Mouse (Mus musculus) embryonic stem cell, embryonic (primary cell): Measurements from ENCODE around the gene Efna2.

Experiments
- CTCF ChIA-PET, 4 experiments: fragments of 300-600 bp in 2 of 4; fragments of 350-600 bp in 2 of 4; sonication (Branson Sonifier 250); formaldehyde crosslinking; loops; one replicate each; lab custom pipeline; 2022; ENCODE audit warnings: inconsistent platforms in 2 of 4; lab: Charles Lee
- POLR2A ChIA-PET, 4 experiments: fragments of 300-600 bp in 2 of 4; fragments of 350-600 bp in 2 of 4; sonication (Branson Sonifier 250); formaldehyde crosslinking; loops; one replicate each; lab custom pipeline; 2022; ENCODE audit warnings: antibody characterized with exemption in 4 of 4, inconsistent platforms in 1 of 4; lab: Charles Lee

The Efna2 gene

DNA sequence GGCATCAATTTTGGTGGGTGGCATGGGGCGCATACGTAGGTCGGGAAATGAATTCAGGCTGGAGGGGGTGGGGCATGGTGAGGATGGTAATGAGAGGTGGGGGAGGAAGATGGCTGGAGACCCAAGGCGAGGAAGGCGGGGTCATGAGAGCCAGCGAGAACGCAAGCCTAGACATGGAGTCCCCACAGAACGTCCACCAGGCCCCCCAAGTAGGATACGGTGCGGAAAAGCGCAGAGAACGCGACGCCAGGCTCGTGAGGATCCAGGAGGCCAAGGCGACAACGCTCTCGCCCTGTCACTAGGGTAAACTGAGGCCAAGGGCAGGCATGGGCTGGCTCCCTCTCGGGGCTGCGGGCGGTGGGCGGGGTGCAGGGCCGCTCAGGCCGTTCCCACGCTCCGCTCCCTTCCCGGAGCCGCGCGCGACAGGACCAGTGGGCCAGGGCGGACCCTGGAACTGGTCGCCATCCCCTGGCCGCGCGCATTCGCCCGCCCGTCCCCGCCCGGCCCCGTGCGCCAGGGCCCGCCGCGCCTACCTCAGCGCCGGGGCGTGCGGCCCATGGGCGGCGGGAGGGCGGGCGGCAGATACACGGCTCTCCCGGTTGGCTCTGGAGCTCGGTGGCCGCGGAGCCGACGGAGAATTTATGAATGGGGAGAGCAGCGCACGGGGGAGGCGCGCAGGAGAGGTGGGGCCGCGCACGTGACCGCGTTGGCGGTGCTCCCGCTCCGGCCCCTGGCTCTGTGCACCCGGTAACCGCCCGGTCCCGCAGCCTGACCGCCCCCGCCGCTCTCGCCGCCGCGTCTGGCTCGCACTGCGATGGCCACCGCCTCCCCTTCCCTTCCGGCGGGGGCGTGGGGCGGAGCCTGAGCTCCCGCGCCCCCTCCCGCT lies 40.5 kb upstream of the Efna2 start, which contains the start of gene Atp5d:
Gene Atp5d (plus strand): TSS at position 80 of the 886 bp plus-strand sequence.
- POLR2A ChIA-PET: interaction anchor here in 3 of 4 experiments (0.6 to 3.2 kb wide), 47 partner anchors 8 to 1215 kb away, joined by 3 to 60 read pairs (median 4); partner anchors contain the start of genes Wdr18 (in 3 of the 3), Rps15 (in 1 of the 3), Stk11 (in 1 of the 3) and Tmem259 (in 1 of the 3)
- CTCF ChIA-PET: interaction anchor here in 2 of 4 experiments (0.6 to 2.6 kb wide), 5 partner anchors 10 to 155 kb away, joined by 3 to 11 read pairs (median 3); partner anchors contain the start of genes Cirbp (in 1 of the 2), Midn (in 1 of the 2) and Tmem259 (in 1 of the 2)

DNA sequence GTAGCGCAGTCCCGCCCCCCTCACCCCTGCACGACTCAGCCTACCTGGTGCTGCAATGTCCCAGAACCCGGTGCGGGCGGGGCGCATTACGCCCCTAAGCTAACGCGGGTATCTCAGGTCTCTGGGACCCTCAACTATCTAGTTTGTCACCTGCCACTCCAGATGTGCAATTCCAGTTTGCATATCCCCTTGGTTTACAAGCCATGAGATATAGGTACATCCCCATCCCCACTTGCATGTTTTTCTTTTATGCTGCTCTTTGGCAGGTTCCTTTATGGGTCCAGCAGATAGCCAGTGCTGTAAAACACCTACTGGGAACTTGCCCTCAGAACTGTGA lies 39.9 kb upstream of the Efna2 start:
- POLR2A ChIA-PET: interaction anchor here in 3 of 4 experiments (0.6 to 3.2 kb wide), 47 partner anchors 9 to 1214 kb away, joined by 3 to 60 read pairs (median 4); partner anchors contain the start of genes Wdr18 (in 3 of the 3), Rps15 (in 1 of the 3), Stk11 (in 1 of the 3) and Tmem259 (in 1 of the 3)
- CTCF ChIA-PET: interaction anchor here in 2 of 4 experiments (0.6 to 2.6 kb wide), 5 partner anchors 9 to 155 kb away, joined by 3 to 11 read pairs (median 3); partner anchors contain the start of genes Cirbp (in 1 of the 2), Midn (in 1 of the 2) and Tmem259 (in 1 of the 2)

DNA sequence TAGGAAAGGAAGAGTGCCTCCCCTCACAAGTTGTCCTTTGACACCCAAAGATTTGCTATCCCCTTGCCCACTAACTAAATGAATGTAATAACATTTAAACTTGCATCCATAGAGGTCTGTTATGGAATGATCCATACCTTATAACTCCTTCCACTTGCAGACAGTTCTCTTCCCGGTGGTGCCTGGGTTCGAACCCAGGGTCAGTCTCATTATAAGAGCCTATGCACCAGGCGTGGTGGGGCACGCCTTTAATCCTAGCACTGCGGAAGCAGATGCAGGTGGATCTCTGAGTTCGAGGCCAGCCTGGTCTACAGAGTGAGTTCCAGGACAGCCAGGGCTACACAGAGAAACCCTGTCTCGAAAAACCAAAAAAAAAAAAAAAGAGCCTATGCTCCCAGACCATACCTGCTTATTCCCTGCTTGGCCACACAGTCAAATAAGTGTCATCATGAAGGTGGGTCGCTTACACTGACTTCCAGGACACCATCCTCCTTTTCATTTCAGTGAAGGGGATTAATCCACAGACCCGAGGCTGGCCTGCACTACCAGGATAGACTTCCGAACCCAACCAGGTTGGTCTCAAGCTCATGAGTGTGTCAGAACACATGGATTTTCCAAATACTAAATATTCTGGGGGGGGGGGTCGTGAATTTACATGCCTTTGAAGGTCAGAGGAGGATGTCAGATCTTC lies 39.2 kb upstream of the Efna2 start:
- POLR2A ChIA-PET: interaction anchor here (0.6 to 4.5 kb wide), 52 partner anchors 9 to 1213 kb away, joined by 3 to 60 read pairs (median 5); partner anchors contain the start of genes Cirbp (in 2 of the 4), Tmem259 (in 2 of the 4), Wdr18 (in 2 of the 4) and Arid3a (in 1 of the 4)

DNA sequence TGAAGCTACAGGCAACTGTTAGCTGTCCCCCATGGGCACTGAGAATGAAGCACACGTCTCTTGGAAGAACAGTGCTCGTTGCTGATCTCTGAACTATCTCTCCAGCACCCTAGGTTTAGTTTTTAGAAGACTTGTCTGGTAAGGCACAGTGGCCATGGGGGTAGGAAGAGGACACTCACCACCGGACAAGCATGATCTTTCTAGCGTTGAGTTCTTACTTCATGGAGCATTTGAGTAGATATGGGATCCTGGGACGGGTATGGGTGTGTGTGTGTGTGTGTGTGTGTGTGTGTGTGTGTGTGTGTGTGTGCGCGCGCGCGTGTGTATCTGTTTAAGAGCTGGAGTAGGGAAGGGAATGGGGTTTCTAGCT lies 38.6 kb upstream of the Efna2 start, which contains the start of gene Cbarp:
Gene Cbarp (minus strand): TSS at position 170 of the 370 bp plus-strand sequence.
- ChIA-PET CTCF (interaction anchor here (0.6 to 2.8 kb wide), 18 partner anchors 24 to 316 kb away, joined by 3 to 13 read pairs (median 4); partner anchors contain the start of genes Tmem259 (in 2 of the 4), Dazap1 (in 1 of the 4), Gamt (in 1 of the 4) and Mum1 (in 1 of the 4)), POLR2A (interaction anchor here (0.5 to 4.5 kb wide), 48 partner anchors 8 to 300 kb away, joined by 3 to 60 read pairs (median 4); partner anchors contain the start of genes Cirbp (in 2 of the 4), Tmem259 (in 2 of the 4), Arid3a (in 1 of the 4) and Ndufs7 (in 1 of the 4))

More for the DNA sequence above, 39.2 kb upstream of the Efna2 start:
- CTCF ChIA-PET: interaction anchor here (0.5 to 2.8 kb wide), 16 partner anchors 8 to 316 kb away, joined by 3 to 13 read pairs (median 4); partner anchors contain the start of genes Cirbp (in 1 of the 4), Grin3b (in 1 of the 4), Midn (in 1 of the 4) and Mum1 (in 1 of the 4)

DNA sequence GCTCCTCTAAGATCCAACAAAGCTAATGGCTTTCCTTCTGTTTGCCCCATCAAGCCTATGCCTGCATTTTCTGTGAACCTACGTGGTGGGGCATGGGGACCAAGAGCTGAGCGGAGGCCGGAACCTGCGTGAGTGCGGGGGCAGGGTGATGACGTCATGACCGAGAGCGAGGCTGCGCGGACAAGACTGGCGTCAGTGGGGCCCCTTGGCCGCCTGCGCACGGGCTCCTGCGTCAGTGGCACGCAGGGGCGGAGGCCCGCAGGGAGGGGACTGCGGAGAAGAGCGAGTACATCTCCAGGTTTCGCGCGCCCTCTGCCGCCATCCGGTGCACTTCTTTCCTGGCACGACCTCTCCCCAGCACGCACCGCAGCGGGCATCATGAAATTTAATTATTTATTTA lies 38.0 kb upstream of the Efna2 start:
- POLR2A ChIA-PET: interaction anchor here (0.5 to 4.5 kb wide), 43 partner anchors 9 to 300 kb away, joined by 3 to 60 read pairs (median 4); partner anchors contain the start of genes Cirbp (in 2 of the 4), Tmem259 (in 2 of the 4), Arid3a (in 1 of the 4) and Ndufs7 (in 1 of the 4)
- CTCF ChIA-PET: interaction anchor here (0.6 to 2.8 kb wide), 18 partner anchors 23 to 361 kb away, joined by 3 to 13 read pairs (median 4); partner anchors contain the start of genes Tmem259 (in 2 of the 4), Wdr18 (in 2 of the 4), Dazap1 (in 1 of the 4) and Gamt (in 1 of the 4)

DNA sequence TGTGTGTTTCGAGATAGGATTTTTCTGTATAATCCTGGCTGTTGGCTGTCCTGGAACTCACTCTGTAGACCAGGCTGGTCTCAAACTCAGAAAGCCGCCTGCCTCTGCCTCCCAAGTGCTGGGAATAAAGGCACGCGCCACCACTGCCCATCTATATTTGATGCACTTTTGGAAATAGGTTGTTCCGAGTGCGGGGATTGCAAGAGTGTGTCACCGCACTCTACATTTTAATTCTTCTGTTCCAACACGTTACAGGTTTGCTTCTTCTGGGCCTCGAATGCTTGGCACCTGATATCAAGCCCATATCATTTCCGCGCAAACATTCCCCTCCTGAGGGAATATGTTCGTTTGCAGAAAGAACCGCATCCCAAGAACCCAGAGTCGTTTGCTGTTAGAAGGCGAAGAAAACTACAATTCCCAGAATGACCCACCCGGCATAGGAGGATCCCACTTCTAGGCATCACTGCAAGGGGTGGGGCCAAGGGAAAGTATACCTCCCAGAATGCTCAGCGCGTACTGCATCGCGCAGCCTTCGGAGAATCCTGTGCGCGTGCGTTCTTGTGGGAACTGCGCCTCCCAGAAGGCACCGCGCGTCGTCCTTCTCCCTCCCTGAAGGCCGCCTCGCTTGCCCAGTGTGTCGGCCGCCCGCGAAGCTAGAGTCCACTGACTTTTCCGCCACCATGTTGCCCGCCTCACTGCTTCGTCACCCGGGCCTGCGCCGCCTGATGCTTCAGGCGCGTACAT lies 37.3 kb upstream of the Efna2 start:
- CTCF ChIA-PET: interaction anchor here (0.7 to 2.8 kb wide), 15 partner anchors 23 to 1213 kb away, joined by 3 to 13 read pairs (median 6); partner anchors contain the start of genes Tmem259 (in 2 of the 4), Wdr18 (in 2 of the 4), Cirbp (in 1 of the 4) and Mum1 (in 1 of the 4)
- POLR2A ChIA-PET: interaction anchor here (0.9 to 8.7 kb wide), 35 partner anchors 9 to 301 kb away, joined by 3 to 161 read pairs (median 5); partner anchors contain the start of genes Cirbp (in 2 of the 4), 1600002K03Rik (in 1 of the 4), Dazap1 (in 1 of the 4) and Gamt (in 1 of the 4)

DNA sequence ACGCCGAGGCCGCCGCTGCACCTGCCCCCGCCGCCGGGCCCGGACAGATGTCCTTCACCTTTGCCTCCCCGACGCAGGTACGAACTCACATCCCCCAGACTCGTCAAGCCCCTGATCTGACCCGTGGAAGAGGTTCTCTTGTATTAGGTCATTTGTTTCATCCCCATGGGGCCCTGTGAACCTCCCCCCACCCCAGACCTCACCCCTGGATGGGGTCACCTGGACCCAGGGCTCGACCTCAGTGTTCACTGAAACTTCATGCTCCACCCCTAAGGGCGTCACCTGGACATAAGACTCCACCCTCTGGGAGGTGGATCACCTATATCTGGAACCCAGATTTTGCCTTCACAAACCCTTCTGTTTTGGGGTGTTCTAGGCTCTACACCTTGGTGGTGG lies 36.8 kb upstream of the Efna2 start:
- CTCF ChIA-PET: interaction anchor here (0.6 to 2.8 kb wide), 11 partner anchors 16 to 1212 kb away, joined by 3 to 13 read pairs (median 6); partner anchors contain the start of genes Cirbp (in 1 of the 4) and Wdr18 (in 1 of the 4)
- POLR2A ChIA-PET: interaction anchor here (0.6 to 8.7 kb wide), 18 partner anchors 8 to 283 kb away, joined by 3 to 161 read pairs (median 3); partner anchors contain the start of genes 1600002K03Rik (in 2 of the 4), Cirbp (in 2 of the 4), Gamt (in 2 of the 4) and Dazap1 (in 1 of the 4)

DNA sequence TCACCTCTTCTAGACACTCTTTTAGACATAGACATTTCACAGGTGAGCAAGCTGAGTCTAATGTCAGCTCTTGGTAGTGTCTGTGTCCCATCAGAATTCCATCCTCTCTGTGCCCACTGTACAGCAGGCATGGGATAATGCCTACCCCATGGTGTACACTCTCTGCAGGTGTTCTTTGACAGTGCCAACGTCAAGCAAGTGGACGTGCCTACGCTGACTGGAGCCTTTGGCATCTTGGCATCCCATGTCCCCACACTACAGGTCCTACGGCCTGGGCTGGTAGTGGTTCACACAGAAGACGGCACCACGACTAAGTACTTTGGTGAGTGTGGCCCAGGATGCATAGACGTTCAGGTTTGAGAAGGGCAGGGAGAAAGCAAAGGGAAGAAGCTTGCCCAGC lies 35.6 kb upstream of the Efna2 start:
- POLR2A ChIA-PET: interaction anchor here in 3 of 4 experiments (0.7 to 8.7 kb wide), 18 partner anchors 10 to 257 kb away, joined by 3 to 161 read pairs (median 5); partner anchors contain the start of genes 1600002K03Rik (in 2 of the 3) and Cirbp (in 2 of the 3)
- CTCF ChIA-PET: interaction anchor here in 3 of 4 experiments (0.9 to 1.6 kb wide), 7 partner anchors 15 to 230 kb away, joined by 3 to 10 read pairs (median 5); partner anchors contain the start of genes Cirbp (in 2 of the 3) and Wdr18 (in 1 of the 3)

DNA sequence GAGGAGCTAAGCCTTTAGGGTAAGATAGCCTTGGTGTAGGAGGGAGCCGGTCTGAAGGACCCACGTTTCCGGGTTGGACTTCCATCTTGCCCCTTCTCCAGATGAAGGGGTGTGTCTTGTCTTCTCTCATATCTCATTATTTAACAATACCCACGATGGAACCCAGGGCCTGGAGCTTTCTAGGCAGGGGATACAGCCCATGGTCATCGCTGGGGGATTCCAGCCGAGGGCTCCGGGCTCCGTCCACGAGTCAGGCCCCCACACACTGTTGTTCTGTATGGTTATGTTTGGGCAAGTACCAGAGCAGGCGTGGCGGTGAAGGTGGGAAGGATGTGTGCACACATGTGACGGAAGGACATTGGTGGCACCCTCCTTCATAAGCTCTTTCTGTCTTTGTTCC lies 35.1 kb upstream of the Efna2 start:
- ChIA-PET POLR2A (interaction anchor here in 3 of 4 experiments (0.9 to 8.7 kb wide), 13 partner anchors 10 to 257 kb away, joined by 3 to 161 read pairs (median 6); partner anchors contain the start of genes 1600002K03Rik (in 2 of the 3) and Cirbp (in 1 of the 3)), CTCF (interaction anchor here in 3 of 4 experiments (0.7 to 1.6 kb wide), 4 partner anchors 15 to 159 kb away, joined by 3 to 8 read pairs (median 4); partner anchors contain the start of gene Cirbp (in 1 of the 3))

DNA sequence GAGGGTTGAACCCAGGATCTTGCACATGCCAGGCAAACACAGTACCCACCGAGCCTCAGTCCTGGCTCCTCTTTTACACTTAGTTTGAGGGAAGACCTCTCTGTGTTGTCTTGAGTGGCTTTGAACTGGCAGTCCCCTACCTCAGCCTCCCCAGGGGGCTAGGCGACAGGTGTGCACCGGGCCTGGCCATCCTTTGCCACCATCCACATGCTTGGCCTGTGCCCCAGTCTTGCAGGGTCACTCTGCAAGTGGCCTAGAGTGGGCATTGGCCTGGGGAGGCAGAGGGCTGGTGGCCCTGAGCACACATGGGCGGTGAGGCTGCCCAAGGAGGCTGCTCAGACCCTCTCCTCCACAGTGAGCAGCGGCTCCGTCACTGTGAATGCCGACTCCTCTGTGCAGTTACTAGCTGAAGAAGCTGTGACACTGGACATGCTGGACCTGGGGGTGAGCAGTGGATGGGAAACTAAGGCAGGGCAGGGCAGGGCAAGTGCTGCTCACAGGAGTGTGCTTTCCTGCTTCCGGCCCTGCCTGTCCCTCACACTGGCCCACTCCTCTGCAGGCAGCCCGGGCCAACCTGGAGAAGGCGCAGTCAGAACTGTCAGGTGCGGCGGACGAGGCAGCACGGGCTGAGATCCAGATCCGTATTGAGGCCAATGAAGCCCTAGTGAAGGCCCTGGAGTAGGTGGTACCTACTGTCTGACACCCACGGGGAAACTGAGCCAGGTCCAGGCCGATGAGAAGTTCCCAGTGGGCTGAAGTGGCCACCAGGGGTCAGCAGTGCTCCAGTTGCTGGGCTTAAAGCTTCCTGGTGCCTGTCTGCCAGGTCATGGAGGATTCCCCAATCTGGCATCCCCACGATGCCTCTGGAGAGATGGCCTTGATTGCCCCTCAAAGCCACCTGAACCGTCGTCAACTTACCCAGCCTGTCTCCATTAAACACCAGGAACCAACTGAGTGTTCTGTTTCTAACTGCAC lies 34.1 kb upstream of the Efna2 start:
- CTCF ChIA-PET: interaction anchor here (0.6 to 5.2 kb wide), 26 partner anchors 12 to 650 kb away, joined by 3 to 98 read pairs (median 4); partner anchors contain the start of genes Cirbp (in 2 of the 4), Arid3a (in 1 of the 4), Mbd3 (in 1 of the 4) and Wdr18 (in 1 of the 4)
- POLR2A ChIA-PET: interaction anchor here in 3 of 4 experiments (0.6 to 12.6 kb wide), 24 partner anchors 10 to 365 kb away, joined by 3 to 321 read pairs (median 4); partner anchors contain the start of genes 1600002K03Rik (in 2 of the 3), Cirbp (in 2 of the 3), Mum1 (in 1 of the 3) and Ptbp1 (in 1 of the 3)

DNA sequence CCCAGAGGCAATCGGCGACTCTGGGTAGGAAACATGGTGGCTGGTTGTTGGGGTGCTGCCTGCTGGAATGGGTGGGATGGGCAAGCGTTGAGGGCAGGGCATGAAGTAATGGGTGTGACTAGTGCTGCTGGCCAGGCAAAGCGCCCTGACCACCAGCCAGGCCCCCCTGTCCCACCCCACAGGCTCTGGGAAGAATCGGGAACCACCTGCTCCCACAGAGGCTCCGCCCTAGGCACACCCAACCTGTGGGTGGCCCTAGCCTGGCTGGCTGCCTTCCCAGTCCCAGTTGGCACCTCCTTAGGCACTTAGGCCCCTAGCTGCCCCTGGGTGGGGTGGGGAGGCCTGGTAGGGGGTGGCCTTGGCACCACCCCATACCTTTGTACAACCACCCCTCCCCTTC lies 33.4 kb upstream of the Efna2 start:
- POLR2A ChIA-PET: interaction anchor here in 3 of 4 experiments (0.6 to 12.6 kb wide), 19 partner anchors 9 to 365 kb away, joined by 3 to 321 read pairs (median 4); partner anchors contain the start of genes 1600002K03Rik (in 2 of the 3), Cirbp (in 2 of the 3), Mum1 (in 1 of the 3) and Ptbp1 (in 1 of the 3)

DNA sequence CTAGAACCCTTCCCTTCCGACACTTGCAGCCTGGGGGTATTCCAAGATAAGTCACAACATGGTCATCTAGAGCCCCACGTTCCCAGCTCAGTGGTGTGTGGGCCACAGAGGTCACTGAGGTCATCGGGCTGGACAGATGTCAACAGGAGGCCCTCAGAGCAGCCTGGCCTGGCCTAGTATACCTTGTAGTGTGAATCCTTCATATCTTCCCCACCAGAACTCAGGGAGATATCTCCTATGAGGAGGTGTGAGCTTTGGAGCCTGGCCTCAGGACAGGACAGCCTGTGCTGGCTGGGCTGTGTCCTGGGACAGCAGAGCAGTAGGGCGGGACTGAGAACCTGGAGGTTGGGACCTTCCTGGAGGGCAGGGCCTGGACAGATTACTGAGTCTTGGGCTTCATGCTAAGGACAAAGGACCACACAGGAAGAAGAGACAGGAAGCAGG lies 32.7 kb upstream of the Efna2 start:
- ChIA-PET POLR2A (interaction anchor here in 3 of 4 experiments (1.0 to 12.6 kb wide), 10 partner anchors 9 to 227 kb away, joined by 3 to 321 read pairs (median 14); partner anchors contain the start of genes 1600002K03Rik (in 2 of the 3), Cirbp (in 2 of the 3) and Mum1 (in 1 of the 3)), CTCF (interaction anchor here in 3 of 4 experiments (0.8 to 5.2 kb wide), 8 partner anchors 13 to 227 kb away, joined by 3 to 98 read pairs (median 12); partner anchors contain the start of gene Cirbp (in 2 of the 3))

More for the DNA sequence above, 33.4 kb upstream of the Efna2 start:
- CTCF ChIA-PET: interaction anchor here (0.6 to 5.2 kb wide), 26 partner anchors 11 to 651 kb away, joined by 3 to 98 read pairs (median 4); partner anchors contain the start of genes Cirbp (in 2 of the 4), Arid3a (in 1 of the 4), Mbd3 (in 1 of the 4) and Wdr18 (in 1 of the 4)

DNA sequence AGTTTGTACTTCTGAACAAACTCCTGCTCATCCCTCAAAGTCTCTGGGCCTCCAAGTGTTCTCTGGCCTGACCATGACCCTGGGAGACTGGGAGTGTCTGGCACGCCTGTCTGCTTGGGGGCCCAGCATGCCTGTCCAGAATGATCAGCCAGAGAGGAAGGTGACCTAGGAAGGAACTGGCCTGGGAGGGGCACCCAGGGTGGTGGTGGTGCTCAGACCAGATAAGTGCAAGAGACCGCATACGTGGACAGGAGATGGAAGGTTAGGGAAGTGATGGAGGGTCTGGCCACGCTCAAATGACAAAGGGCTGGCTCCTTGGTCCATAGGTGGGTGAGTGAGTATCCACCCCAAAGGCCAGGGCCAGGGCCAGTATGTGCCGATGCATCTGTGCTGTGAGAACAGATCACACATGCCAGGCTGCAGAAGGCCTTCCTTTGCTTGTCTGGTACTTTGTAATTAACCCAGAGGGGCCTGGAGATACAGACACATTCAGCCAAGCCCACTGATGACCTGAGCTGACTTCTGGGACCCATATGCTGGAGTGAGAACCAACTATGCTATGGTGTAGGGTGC lies 32.0 kb upstream of the Efna2 start:
- ChIA-PET POLR2A (interaction anchor here (0.6 to 12.6 kb wide), 18 partner anchors 9 to 507 kb away, joined by 3 to 321 read pairs (median 14); partner anchors contain the start of genes 1600002K03Rik (in 2 of the 4), Cirbp (in 2 of the 4) and Tmem259 (in 1 of the 4)), CTCF (interaction anchor here in 3 of 4 experiments (0.6 to 5.2 kb wide), 7 partner anchors 17 to 306 kb away, joined by 4 to 98 read pairs (median 8); partner anchors contain the start of genes Cirbp (in 2 of the 3) and Med16 (in 1 of the 3))
